Mouse (Mus musculus) C2C12 (cell line): ENCODE data around the gene Wwc2. TPM values are rescaled to one million over a fixed set of nuclear protein-coding genes. Genes with fewer than 3 reads are reported as not detected.

Experiments
- H3K27me3 ChIP-seq: one replicate; pipeline ENCODE4 v1.6.1; 2011; ENCODE audit not compliant: control insufficient read depth, insufficient read depth, insufficient read length
- H3K36me3 ChIP-seq: one replicate; pipeline ENCODE4 v1.6.1; 2011; ENCODE audit not compliant: control insufficient read depth, insufficient read depth
- H3K4me3 ChIP-seq: one replicate; pipeline ENCODE4 v1.5.1; 2011; ENCODE audit warnings: mild to moderate bottlenecking, control low read depth; ENCODE audit not compliant: poor library complexity, insufficient read depth, severe bottlenecking
- H3K79me2 ChIP-seq: one replicate; pipeline ENCODE4 v1.6.1; 2011; ENCODE audit not compliant: control insufficient read depth, insufficient read depth
- H3K79me3 ChIP-seq: one replicate; pipeline ENCODE4 v1.6.1; 2011; ENCODE audit warnings: low read depth, control low read depth
- H3ac ChIP-seq: one replicate; pipeline ENCODE3; 2011; ENCODE audit warnings: low read depth; ENCODE audit not compliant: control insufficient read depth, insufficient read length
- CEBPB ChIP-seq: IDR thresholded peaks from one replicate; pipeline ENCODE4 v1.6.1; 2011; ENCODE audit warnings: low read depth, mild to moderate bottlenecking, control low read depth, moderate library complexity
- CTCF ChIP-seq: IDR thresholded peaks from one replicate; pipeline ENCODE4 v1.5.1; 2011; ENCODE audit not compliant: control insufficient read depth, insufficient read depth, insufficient read length
- FOSL1 ChIP-seq: IDR thresholded peaks from one replicate; pipeline ENCODE4 v1.8.0; 2011; ENCODE audit warnings: mild to moderate bottlenecking, low read length; ENCODE audit not compliant: poor library complexity, insufficient read depth, severe bottlenecking
- MAX ChIP-seq: IDR thresholded peaks from one replicate; pipeline ENCODE4 v1.6.1; 2011; ENCODE audit warnings: mild to moderate bottlenecking, control low read depth
- MYOD1 ChIP-seq: IDR thresholded peaks from one replicate; pipeline ENCODE4 v1.6.1; 2011; ENCODE audit warnings: low read depth; ENCODE audit not compliant: control insufficient read depth, insufficient read length
- MYOG ChIP-seq: IDR thresholded peaks from one replicate; pipeline ENCODE4 v1.6.1; 2011; ENCODE audit not compliant: control insufficient read depth, insufficient read length; ENCODE audit errors: extremely low read depth
- USF1 ChIP-seq: IDR thresholded peaks from one replicate; pipeline ENCODE4 v1.6.1; 2011; ENCODE audit warnings: low read depth, mild to moderate bottlenecking, control low read depth, moderate library complexity
- polyA plus RNA-seq: library from polyadenylated mRNA; unstranded; fragments of >200 nt; fragmentation: generic; extraction: Trizol; gene quantifications from one replicate; pipeline ENCODE4 v1.2.1, GENCODE M21; 2012; ENCODE audit warnings: missing spikeins

Gene Wwc2
- polyA plus RNA-seq, 1 experiment = 15.3 TPM

DNA sequence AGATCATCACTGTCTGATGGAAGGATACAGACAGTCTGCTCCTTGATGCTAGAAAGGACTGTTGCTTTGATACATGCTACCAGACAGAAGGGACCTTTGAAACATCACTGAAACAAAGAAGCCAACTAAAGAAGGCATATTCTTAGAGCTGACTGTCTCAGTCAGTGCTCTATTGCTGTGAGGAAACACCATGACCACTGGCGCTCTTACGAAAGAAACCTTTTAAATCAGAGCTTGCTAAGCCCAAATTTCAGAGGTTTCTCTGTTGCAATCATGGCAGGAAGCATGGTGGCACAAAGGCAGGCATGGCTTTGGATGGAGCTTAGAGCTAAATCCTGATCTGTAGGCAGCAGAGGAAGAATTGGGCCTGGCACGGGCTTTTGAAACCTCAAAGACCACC lies 98.3 kb downstream of the Wwc2 start:
- H3K27me3 ChIP-seq = no peaks in the 10 kb centered on the region
- H3K4me3 ChIP-seq = no peak overlapping the region

DNA sequence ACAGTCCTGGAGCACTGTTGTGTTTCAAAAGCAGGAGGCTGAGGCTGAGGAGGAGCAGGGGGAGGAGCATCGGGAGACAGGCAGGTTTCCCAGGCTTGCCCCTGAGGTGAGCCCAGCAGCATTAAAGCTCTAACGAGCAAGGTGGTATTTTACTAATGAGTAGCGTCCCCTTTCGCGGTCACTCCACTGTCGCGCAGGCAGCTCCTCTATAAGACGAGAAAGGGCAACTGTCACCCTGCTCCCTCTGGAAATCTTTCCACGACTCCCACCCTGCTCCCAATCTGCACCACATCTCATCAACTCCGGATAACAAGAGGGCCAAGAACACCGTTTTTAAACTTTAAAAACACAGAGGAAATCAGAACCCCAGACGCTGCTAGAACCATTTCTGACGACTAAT lies 99.1 kb downstream of the Wwc2 start:
- TF ChIP-seq MYOG (no peak), MYOD1 (no peak), MAX (no peak), CEBPB (no peak), USF1 (no peak), CTCF (no peak), FOSL1 (no peak)
- Histone ChIP-seq H3K27me3 (no peaks in the 10 kb centered on the region), H3ac (no peak overlapping the region), H3K79me2 (peaks cover 51% of the 10 kb centered on the region), H3K4me3 (no peak overlapping the region), H3K36me3 (peaks cover 40% of the 10 kb centered on the region), H3K79me3 (peaks cover 8% of the 10 kb centered on the region)

More for the DNA sequence above, 98.3 kb downstream of the Wwc2 start:
- H3K36me3 ChIP-seq = peaks cover 36% of the 10 kb centered on the region
- peaks cover 8% of the 10 kb centered on the region for H3K79me3 ChIP-seq
- TF ChIP-seq MYOG = no peak
- no peak for TF ChIP-seq MAX
- TF ChIP-seq CTCF = no peak
- no peak for TF ChIP-seq FOSL1
- TF ChIP-seq MYOD1 = no peak
- H3ac ChIP-seq = no peak overlapping the region
- H3K79me2 ChIP-seq = peaks cover 47% of the 10 kb centered on the region

DNA sequence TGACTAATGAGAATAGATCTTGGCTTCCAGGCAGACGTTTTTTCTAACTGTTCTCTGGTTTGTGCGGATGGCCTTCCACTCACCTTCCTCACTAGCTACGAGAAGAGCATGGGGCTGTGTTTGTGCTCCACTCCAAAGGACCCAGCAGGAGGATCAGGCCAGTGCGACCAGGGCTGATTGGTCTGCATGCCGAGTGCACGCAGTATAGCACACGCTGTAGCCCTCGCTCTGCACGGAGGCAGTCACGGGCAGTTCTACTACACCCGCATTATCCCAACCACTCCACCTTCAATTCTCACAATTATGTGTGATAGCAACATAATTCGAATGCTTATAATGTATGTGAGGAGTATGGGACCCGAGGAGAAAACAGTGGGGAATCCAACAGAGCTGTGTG lies 99.9 kb downstream of the Wwc2 start:
- Histone ChIP-seq H3ac (no peak overlapping the region), H3K79me2 (peaks cover 51% of the 10 kb centered on the region), H3K4me3 (no peak overlapping the region), H3K36me3 (peaks cover 46% of the 10 kb centered on the region), H3K79me3 (peaks cover 8% of the 10 kb centered on the region), H3K27me3 (no peaks in the 10 kb centered on the region)
- TF ChIP-seq MYOG (no peak), CTCF (no peak), FOSL1 (no peak), USF1 (no peak), CEBPB (no peak), MYOD1 (no peak), MAX (no peak)

- H3K79me2 ChIP-seq = peaks cover 51% of the 10 kb centered on the region
- H3K36me3 ChIP-seq = peaks cover 50% of the 10 kb centered on the region
- no peak overlapping the region for H3K4me3 ChIP-seq
- H3K79me3 ChIP-seq = peaks cover 8% of the 10 kb centered on the region
- H3ac ChIP-seq = no peak overlapping the region
- TF ChIP-seq MYOD1 (no peak), CEBPB (no peak), USF1 (no peak), MAX (no peak), FOSL1 (no peak), CTCF (no peak), MYOG (no peak)
- H3K27me3 ChIP-seq = no peaks in the 10 kb centered on the region
Observed at GRCm38 (mm10) chr8:47889936-47890813, 100.5 kb downstream of the Wwc2 start.

GRCm38 (mm10) chr8:47888841-47889570 lies 101.7 kb downstream of the Wwc2 start:
- Histone ChIP-seq H3K79me2 (peaks cover 51% of the 10 kb centered on the region), H3K36me3 (peaks cover 49% of the 10 kb centered on the region), H3K4me3 (no peak overlapping the region), H3K27me3 (no peaks in the 10 kb centered on the region), H3ac (no peak overlapping the region), H3K79me3 (peaks cover 8% of the 10 kb centered on the region)
- TF ChIP-seq MYOG (no peak), CTCF (no peak), MYOD1 (no peak), USF1 (no peak), FOSL1 (no peak), MAX (no peak), CEBPB (no peak)
